Mouse (Mus musculus): ENCODE measurements around the gene 4931400O07Rik. TPM values are rescaled to one million over a fixed set of nuclear protein-coding genes. Genes with fewer than 3 reads are reported as not detected.

The 4931400O07Rik gene
- total RNA-seq (2014; rRNA removed) (not detected in 2 replicates), polyA plus RNA-seq (2015; fragmentation: Nextera tagmentation; extraction: Ambion mirVana) (not detected in 2 replicates)

- TF ChIP-seq CTCF (IDR thresholded peaks at IDR 0.05) = no peak
- H3K36me3 ChIP-seq (ENCODE audit: insufficient read depth, low read length) = no peaks in the 10 kb centered on the region
- no peak within 1 kb of the TSS for H3K4me3 ChIP-seq (ENCODE audit: low read depth, low read length)
- no peaks in the 10 kb centered on the region for H3K9me3 ChIP-seq (ENCODE audit: low read length)
- ATAC-seq (ENCODE audit: low FRiP score) = no peak
- H3K27ac ChIP-seq (ENCODE audit: low read depth, low read length) = no peak within 1 kb of the TSS
- 87% methylated on average over 2 of the region's 2 CpGs for WGBS
- no peak for DNase-seq (ENCODE audit: low spot score)
- H3K4me1 ChIP-seq (ENCODE audit: insufficient read depth, low read length) = no peaks in the 10 kb centered on the region
- no peak within 1 kb of the TSS for H3K9ac ChIP-seq (replicated peaks; ENCODE audit: low read length, poor library complexity, severe bottlenecking)
- no peaks in the 10 kb centered on the region for H3K27me3 ChIP-seq (ENCODE audit: insufficient read depth, low read length)
- no peak within 1 kb of the TSS for H3K4me2 ChIP-seq (ENCODE audit: low read depth, low read length, poor library complexity, severe bottlenecking)
These were observed at the start of gene 4931400O07Rik for GRCm38 (mm10) chrX:62467691-62468090. Gene 4931400O07Rik (plus strand): TSS chrX:62467991.

Other genes with a start within 250 kb of the 4931400O07Rik start
- not detected in 2 replicates for gene 4933402E13Rik, start 184.5 kb upstream of the 4931400O07Rik start, total RNA-seq (2014; rRNA removed)
- not detected in 2 replicates for gene 4933402E13Rik, start 184.5 kb upstream of the 4931400O07Rik start, polyA plus RNA-seq (2015; fragmentation: Nextera tagmentation; extraction: Ambion mirVana)